Comparison of ENCODE assay signal across 7 mouse cellular contexts in genomic region chr7:120934716-120935115, GRCm38 (mm10). TPM values are rescaled to one million over a fixed set of nuclear protein-coding genes. Genes with fewer than 3 reads are reported as not detected.
DNase-seq lines count a peak whose midpoint lies in the region; ATAC-seq lines count a peak whose summit lies in the region.

No protein-coding gene starts in this region.

- WGBS in midbrain, embryonic 11.5 days, result 29% methylated on average over 5 of the region's 5 CpGs
- WGBS in midbrain, embryonic 15.5 days, result 32% methylated on average over 5 of the region's 5 CpGs
- 47% methylated on average over 5 of the region's 5 CpGs for WGBS in limb, embryonic 11.5 days

- H3K27ac ChIP-seq in midbrain, embryonic 11.5 days (ENCODE audit: low read depth, low read length), result no peak overlapping the region
- no peak overlapping the region for H3K27ac ChIP-seq in midbrain, embryonic 15.5 days
- no peak overlapping the region for H3K27ac ChIP-seq in limb, embryonic 11.5 days (replicated peaks; ENCODE audit: low read depth, low read length)

- H3K27me3 ChIP-seq in midbrain, embryonic 11.5 days (ENCODE audit: control insufficient read depth, insufficient read depth, low read length), result no peaks in the 10 kb centered on the region
- no peaks in the 10 kb centered on the region for H3K27me3 ChIP-seq in midbrain, embryonic 15.5 days (replicated peaks)
- no peaks in the 10 kb centered on the region for H3K27me3 ChIP-seq in limb, embryonic 11.5 days (ENCODE audit: control insufficient read depth, insufficient read depth, low read length)

- no peaks in the 10 kb centered on the region for H3K9me3 ChIP-seq in midbrain, embryonic 11.5 days (ENCODE audit: control insufficient read depth, low read length)
- no peaks in the 10 kb centered on the region for H3K9me3 ChIP-seq in midbrain, embryonic 15.5 days
- H3K9me3 ChIP-seq in limb, embryonic 11.5 days (ENCODE audit: control insufficient read depth, low read length), result no peaks in the 10 kb centered on the region

- no peak overlapping the region for H3K9ac ChIP-seq in midbrain, embryonic 11.5 days (ENCODE audit: low read length)
- no peak overlapping the region for H3K9ac ChIP-seq in midbrain, embryonic 15.5 days
- no peak overlapping the region for H3K9ac ChIP-seq in limb, embryonic 11.5 days (ENCODE audit: low read length)

- no peak overlapping the region for H3K4me2 ChIP-seq in midbrain, embryonic 11.5 days
- H3K4me2 ChIP-seq in midbrain, embryonic 15.5 days, result no peak overlapping the region
- H3K4me2 ChIP-seq in limb, embryonic 11.5 days (ENCODE audit: low read depth, severe bottlenecking), result no peak overlapping the region

- H3K4me3 ChIP-seq in midbrain, embryonic 11.5 days (ENCODE audit: low read depth, low read length), result no peak overlapping the region
- no peak overlapping the region for H3K4me3 ChIP-seq in midbrain, embryonic 15.5 days
- no peak overlapping the region for H3K4me3 ChIP-seq in limb, embryonic 11.5 days (ENCODE audit: low read depth, low read length)

- DNase-seq in midbrain, embryonic 11.5 days (ENCODE audit: low spot score, missing footprints), result peak; percentile 88
- peak; percentile 78 for DNase-seq in R1 (ENCODE audit: low read depth, low spot score)
- peak; percentile 81 for DNase-seq in embryo, embryonic 10 days (ENCODE audit: low spot score)
- peak; percentile 76 for DNase-seq in induced T-regulatory cell, adult 2 months (ENCODE audit: low read depth)
- peak; percentile 66 for DNase-seq in limb, embryonic 11.5 days (ENCODE audit: low spot score)

- ATAC-seq in midbrain, embryonic 11.5 days (ENCODE audit: low FRiP score), result 0 out of 2 replicates have a peak, but pooled peaks have one; percentile 30
- ATAC-seq in midbrain, embryonic 15.5 days (replicated peaks), result no peak
- 0 out of 2 replicates have a peak, but pooled peaks have one; percentile 56 for ATAC-seq in limb, embryonic 11.5 days (ENCODE audit: insufficient number of reproducible peaks, low FRiP score, low TSS enrichment, low read depth)
- peak; percentile 71; the same call in 1 of the 2 replicates for ATAC-seq in neutrophil, adult 5-6 weeks (ENCODE audit: extremely low read depth, insufficient number of reproducible peaks, low FRiP score, poor library complexity, severe bottlenecking)

- H3K4me1 ChIP-seq in midbrain, embryonic 11.5 days (ENCODE audit: control insufficient read depth, insufficient read depth, low read length), result no peaks in the 10 kb centered on the region
- H3K4me1 ChIP-seq in midbrain, embryonic 15.5 days, result no peaks in the 10 kb centered on the region
- H3K4me1 ChIP-seq in limb, embryonic 11.5 days (ENCODE audit: control insufficient read depth, insufficient read depth, low read length), result no peaks in the 10 kb centered on the region

- H3K36me3 ChIP-seq in midbrain, embryonic 11.5 days (ENCODE audit: control insufficient read depth, insufficient read depth, low read length), result peaks cover 23% of the 10 kb centered on the region
- H3K36me3 ChIP-seq in midbrain, embryonic 15.5 days (replicated peaks), result peaks cover 61% of the 10 kb centered on the region
- peaks cover 22% of the 10 kb centered on the region for H3K36me3 ChIP-seq in limb, embryonic 11.5 days (ENCODE audit: control insufficient read depth, insufficient read depth, low read length)

RNA-seq across cellular contexts. Expression of gene Polr3e, which starts 17.2 kb away (rescaled TPM):
- polyA plus RNA-seq in midbrain, embryonic 11.5 days (2014; fragmentation: Nextera tagmentation; extraction: Ambion mirVana), result 19.0 and 19.9 TPM in 2 replicates
- 25.5 and 28.1 TPM in 2 replicates for polyA plus RNA-seq in midbrain, embryonic 15.5 days (2015; fragmentation: Nextera tagmentation; extraction: Ambion mirVana)
- 23.8 and 29.3 TPM in 2 replicates for polyA plus RNA-seq in limb, embryonic 11.5 days (2014; fragmentation: Nextera tagmentation; extraction: Ambion mirVana)
- total RNA-seq in neutrophil, adult 5-6 weeks (2017), result 16.6 and 19.2 TPM in 2 replicates

RNA-seq across cellular contexts. Expression of gene Cdr2, which starts 47.4 kb away (rescaled TPM):
- polyA plus RNA-seq in midbrain, embryonic 11.5 days (2014; fragmentation: Nextera tagmentation; extraction: Ambion mirVana), result 17.6 and 18.0 TPM in 2 replicates
- 14.7 and 15.0 TPM in 2 replicates for polyA plus RNA-seq in midbrain, embryonic 15.5 days (2015; fragmentation: Nextera tagmentation; extraction: Ambion mirVana)
- 14.0 and 16.2 TPM in 2 replicates for polyA plus RNA-seq in limb, embryonic 11.5 days (2014; fragmentation: Nextera tagmentation; extraction: Ambion mirVana)
- total RNA-seq in neutrophil, adult 5-6 weeks (2017), result 25.7 and 28.2 TPM in 2 replicates

RNA-seq across cellular contexts. Expression of gene Mfsd13b, which starts 47.6 kb away (rescaled TPM):
- polyA plus RNA-seq in midbrain, embryonic 11.5 days (2014; fragmentation: Nextera tagmentation; extraction: Ambion mirVana), result 0.19 and 0.29 TPM in 2 replicates
- polyA plus RNA-seq in midbrain, embryonic 15.5 days (2015; fragmentation: Nextera tagmentation; extraction: Ambion mirVana), result 0.18 and 0.49 TPM in 2 replicates
- polyA plus RNA-seq in limb, embryonic 11.5 days (2014; fragmentation: Nextera tagmentation; extraction: Ambion mirVana), result 0.14 and 0.35 TPM in 2 replicates
- not detected in 2 replicates for total RNA-seq in neutrophil, adult 5-6 weeks (2017)
